Mouse (Mus musculus) mouse embryonic stem cell (cell line): ENCODE data around the gene Tkfc.

Source experiments
- in situ Hi-C, 2 experiments: fragments of 300-500 bp; cut with MboI; formaldehyde crosslinking; loops; 1 replicate in 1 of 2; 3 replicates in 1 of 2; pipeline ENCODE4 v1.14.3; 2019 to 2020; ENCODE audit warnings: low sequenced_read_pairs in 2 of 2, low pct_unique_long_range_greater_than_20kb in 1 of 2, mixed read lengths in 1 of 2; ENCODE audit not compliant: unreplicated experiment in 1 of 2

The Tkfc gene

GRCm38 (mm10) chr19:10605293-10605900 lies at the start of gene Tkfc, which contains the start of gene Ddb1:
Gene Tkfc, minus strand, starts transcription at chr19:10605654.
Gene Ddb1, plus strand, starts transcription at chr19:10605327.
- in situ Hi-C loops, result loop anchor here (5.0 to 25.0 kb wide), 3 partner anchors 53 to 1668 kb away; partner anchors contain the start of genes Eml3 (in 1 of the 2), Mta2 (in 1 of the 2) and Rom1 (in 1 of the 2)

GRCm38 (mm10) chr19:10648156-10648555 lies 42.7 kb upstream of the Tkfc start:
- in situ Hi-C loops, result no loop called here

- in situ Hi-C loops, result no loop called here
These were observed 40.2 kb upstream of the Tkfc start for GRCm38 (mm10) chr19:10645616-10646015.

DNA sequence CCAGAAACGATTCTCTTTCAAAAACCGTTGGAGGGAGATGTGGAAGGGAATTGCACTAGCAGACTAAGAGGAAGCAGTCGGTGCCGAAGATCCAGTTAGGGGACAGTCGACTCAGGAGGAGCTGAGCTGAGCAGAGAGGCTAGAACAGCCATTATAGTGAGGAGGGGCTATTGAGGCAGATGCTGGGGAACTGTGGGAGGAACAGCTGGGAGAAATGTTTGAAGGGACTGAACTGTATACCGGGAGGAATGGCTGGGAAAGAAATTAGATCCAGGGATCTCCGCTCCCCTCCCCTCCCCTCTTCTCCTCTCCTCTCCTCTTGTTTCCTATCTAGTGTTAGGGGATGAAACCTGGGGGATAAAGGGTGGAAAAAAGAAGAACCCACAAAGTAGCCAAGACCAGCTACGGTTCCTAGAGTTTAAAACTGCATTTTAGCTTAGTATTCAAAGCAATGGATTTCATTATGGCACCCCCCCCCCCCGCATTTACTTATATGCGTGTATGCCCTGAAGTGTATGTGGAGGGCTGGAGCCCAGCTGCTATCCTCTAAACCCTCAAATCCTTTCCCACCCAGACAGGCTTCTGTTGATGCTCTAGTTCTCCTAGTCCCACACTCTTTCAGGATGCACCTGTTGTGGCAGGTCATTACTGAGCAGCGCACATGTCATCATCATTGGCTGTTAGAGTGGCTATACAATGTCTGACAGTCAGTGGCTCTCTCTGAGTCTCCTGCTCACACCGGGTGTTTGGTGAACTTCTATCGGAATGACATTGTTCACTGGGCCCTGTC lies 35.3 kb upstream of the Tkfc start:
- in situ Hi-C loops, result no loop called here

- in situ Hi-C loops, result no loop called here
These were observed 34.6 kb upstream of the Tkfc start for GRCm38 (mm10) chr19:10640080-10640479.

DNA sequence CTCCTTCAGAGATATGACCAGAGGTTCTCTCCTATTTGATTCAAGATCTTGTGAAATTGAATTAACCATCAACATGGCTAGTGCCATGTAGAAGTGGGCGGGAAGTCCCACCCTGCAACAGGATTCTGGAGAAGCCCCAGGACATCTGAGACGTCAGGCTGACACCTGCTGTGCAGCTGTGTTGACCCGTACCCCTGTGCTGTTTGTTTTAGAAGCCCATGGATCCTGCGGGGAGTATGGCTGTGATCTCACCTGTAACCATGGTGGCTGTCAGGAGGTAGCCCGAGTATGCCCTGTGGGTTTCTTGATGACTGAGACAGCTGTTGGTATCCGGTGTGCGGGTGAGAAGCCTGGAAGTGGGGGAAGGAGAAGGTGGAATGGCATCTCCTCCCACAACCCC lies 32.4 kb upstream of the Tkfc start:
- in situ Hi-C loops, result no loop called here

- in situ Hi-C loops, result no loop called here
These were observed 29.4 kb upstream of the Tkfc start for GRCm38 (mm10) chr19:10634872-10635318.

DNA sequence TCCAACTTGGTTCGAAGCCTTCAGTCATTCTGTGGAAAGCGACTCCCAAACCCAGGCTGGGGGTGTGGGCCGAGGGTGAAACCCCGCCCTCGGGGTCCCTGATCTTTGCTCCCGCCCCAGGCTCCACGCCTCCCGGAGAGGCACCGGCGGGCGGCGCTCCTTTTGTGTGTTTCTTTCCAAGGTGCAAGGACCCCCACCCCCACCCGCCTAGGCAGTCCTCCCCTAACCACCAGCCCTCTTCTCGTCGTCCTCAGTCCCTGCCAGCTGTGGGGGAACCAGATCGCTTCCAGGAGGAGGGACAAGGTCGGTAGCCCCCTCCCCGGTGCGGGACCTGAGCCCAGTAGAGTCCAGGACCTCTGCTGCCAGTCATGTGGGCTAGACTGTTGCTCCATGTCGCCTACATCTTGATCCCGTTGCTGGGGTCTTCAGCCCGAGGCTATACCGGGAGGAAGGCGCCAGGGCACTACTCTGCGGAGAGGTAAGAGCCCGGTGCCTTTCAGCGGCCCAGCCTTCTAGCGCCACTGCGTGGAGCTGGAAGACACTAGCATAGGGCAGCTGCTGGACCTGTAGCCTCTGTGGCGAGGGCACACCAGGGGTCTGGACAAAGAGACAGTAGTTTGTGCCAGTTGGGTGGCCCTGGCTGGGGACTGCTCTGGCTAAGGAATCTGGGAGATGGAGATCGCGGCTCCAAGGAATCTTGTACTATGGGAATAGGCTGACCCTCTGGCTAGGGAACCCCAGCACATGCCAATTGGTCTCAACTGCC lies 28.8 kb upstream of the Tkfc start, which contains the start of gene Vwce:
Vwce (plus strand) TSS at position 108 of the 766 bp plus-strand sequence.
- in situ Hi-C loops, result no loop called here

DNA sequence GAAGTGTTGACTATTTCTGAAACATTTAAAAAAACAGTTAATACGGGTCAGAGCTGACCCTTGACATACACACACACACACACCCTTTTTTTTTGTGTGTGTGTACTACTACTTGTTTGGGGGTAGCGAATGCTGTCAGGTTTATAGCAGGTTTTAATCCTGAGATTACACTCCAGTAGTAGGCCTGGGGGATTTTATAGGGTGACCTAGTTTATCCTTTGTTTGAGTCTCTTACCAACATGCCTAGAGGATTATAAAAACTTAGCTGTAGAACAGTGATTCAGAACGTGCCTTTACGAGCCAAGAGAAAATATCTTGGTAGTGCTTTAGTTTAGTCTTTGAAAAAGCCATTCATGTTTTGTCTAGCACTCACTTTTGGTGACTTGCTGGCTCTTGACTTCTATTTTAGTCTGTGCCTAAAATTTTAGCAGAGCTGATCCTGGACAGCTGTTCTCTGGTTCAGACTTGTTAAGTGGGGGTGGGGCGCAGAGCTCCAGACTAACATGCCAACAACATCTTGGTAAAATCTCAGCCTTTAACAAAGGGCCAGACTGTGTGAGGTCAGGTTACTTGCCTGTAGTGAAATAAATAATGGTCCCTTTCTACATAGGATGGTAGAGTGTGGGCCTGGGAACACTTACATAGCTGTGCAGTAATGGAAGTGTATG lies 3.3 kb upstream of the Tkfc start:
- in situ Hi-C loops, result loop anchor here (5.0 to 25.0 kb wide), 3 partner anchors 56 to 1671 kb away; partner anchors contain the start of genes Eml3 (in 1 of the 2), Mta2 (in 1 of the 2) and Rom1 (in 1 of the 2)

DNA sequence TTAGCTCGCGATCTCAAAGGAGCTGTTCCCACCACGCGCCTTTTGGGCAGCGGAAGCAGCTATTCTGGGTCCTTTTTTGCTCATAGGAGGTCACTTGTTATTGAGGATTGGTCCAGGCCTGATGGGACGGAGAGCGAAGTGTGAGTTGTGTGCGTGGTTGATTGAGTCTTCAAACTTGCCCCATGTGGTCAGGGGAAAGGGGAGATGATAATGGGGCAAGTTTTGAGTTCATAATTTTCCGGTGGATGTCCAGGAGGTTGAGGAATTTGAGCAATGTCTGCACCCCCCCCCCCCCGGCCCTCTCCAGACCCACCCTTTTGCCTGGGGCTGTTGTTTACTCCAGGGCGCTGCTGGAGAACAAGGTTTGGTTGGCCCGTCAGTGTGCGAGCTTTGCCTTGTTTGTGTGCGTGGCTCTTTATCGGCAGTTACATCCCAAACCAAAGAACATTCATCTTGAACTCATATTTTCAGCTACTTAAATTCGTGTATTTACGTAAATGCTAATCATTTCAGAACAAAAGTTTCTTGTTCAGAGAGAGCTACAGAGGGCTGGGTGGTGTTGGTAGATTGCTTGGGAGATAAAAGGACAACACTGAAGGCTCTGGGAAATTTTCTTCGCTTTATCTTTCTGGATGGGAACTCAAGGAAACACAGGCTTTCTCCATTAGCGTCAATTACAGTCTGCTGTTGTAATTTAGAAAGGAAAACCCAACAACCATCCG lies 608 bp upstream of the Tkfc start:
- in situ Hi-C loops, result loop anchor here (5.0 to 25.0 kb wide), 3 partner anchors 54 to 1669 kb away; partner anchors contain the start of genes Eml3 (in 1 of the 2), Mta2 (in 1 of the 2) and Rom1 (in 1 of the 2)

DNA sequence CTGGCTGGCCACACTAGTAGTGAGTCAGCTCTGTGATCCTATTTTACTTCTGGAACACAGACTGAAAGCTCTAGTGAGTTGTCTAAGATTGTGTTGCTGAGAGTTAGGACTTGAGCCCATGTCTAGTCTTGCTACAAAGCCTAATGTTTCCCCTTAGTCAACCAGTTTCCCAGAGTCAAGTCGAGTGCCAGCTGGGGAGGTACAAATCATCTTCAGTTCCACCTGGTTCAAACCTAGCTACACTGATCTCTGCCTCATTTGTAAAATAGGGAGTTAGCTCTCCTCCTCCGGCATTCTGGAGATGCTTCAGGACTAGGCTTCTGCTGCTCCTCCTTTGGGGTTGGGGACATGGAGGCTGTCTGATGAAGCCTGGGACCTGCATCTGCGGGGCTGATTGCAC lies 920 bp downstream of the Tkfc start:
- in situ Hi-C loops, result loop anchor here (25.0 kb wide), 2 partner anchors 1333 to 1667 kb away; partner anchors contain the start of genes Eml3 (in 1 of the 2), Mta2 (in 1 of the 2) and Rom1 (in 1 of the 2)

DNA sequence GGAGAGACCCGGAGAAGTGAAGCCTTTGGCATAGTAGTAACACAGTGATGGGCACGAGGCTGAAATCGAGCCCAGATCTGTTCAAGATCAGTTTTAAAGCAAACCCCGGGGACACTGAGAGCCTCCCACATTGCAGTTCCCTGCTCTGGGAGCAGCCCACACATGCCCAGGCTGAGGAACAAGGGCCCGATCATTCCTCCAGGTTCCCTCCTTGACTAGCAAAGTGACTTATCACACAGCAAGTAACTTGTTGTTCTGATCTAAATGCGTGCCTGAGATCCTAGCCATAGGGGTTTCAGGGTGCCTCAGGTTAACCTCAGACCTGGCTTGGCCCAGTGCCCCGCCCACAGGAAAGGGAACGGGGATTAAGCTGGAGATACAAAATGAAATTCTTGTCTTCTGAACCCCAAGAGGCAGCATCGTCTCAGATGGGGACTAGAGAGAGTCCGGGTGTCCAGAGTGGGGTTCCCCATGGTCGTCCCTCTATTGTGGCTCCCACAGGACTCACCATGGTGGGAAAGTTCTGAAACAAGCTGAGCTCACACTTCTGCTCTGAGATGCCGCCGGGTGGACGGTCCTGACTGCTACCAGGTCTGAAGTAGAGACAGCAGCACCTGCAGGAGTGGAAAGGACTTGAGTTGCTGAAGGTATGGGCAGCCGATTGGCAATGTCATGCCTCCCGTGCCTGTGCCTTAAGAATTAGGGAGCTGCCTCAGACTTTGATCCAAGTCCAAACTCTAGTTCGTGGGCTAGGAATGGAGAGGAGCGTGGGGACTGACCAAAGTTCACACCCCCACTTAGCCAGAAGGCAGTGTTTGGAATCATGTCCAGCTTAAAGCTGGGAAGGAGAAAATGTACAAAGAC lies 1.6 kb downstream of the Tkfc start:
- in situ Hi-C loops, result loop anchor here (25.0 kb wide), 2 partner anchors 1333 to 1667 kb away; partner anchors contain the start of genes Eml3 (in 1 of the 2), Mta2 (in 1 of the 2) and Rom1 (in 1 of the 2)

DNA sequence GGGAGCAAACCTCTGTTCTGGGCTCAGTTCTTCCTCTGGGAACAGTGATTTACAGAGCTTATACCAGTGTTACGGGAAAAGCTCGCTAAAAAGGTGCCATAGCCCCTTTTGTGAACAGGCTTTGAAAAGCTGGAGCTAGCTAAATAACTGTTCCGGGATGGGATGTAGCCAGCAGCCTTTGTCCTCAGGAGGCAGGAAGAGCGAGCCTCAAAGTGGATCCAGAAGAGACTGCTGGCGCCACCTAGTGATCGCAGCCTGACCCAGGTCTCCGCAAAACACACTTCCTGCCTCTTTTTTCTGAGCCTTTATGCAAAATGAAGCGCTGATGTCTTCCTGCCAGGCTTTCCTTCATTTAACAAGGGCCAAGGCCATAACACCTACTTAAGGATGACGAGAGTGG lies 2.7 kb downstream of the Tkfc start:
- in situ Hi-C loops, result loop anchor here (25.0 kb wide), 2 partner anchors 1335 to 1665 kb away; partner anchors contain the start of genes Eml3 (in 1 of the 2), Mta2 (in 1 of the 2) and Rom1 (in 1 of the 2)

- in situ Hi-C loops, result loop anchor here (25.0 kb wide), 2 partner anchors 1335 to 1665 kb away; partner anchors contain the start of genes Eml3 (in 1 of the 2), Mta2 (in 1 of the 2) and Rom1 (in 1 of the 2)
These were observed 3.1 kb downstream of the Tkfc start for GRCm38 (mm10) chr19:10602247-10602769.

GRCm38 (mm10) chr19:10599648-10600047 lies 5.8 kb downstream of the Tkfc start:
- in situ Hi-C loops, result loop anchor here (25.0 kb wide), 2 partner anchors 1338 to 1662 kb away; partner anchors contain the start of genes Eml3 (in 1 of the 2), Mta2 (in 1 of the 2) and Rom1 (in 1 of the 2)

- in situ Hi-C loops, result no loop called here
These were observed 7.3 kb downstream of the Tkfc start for GRCm38 (mm10) chr19:10598188-10598587.
